ENCODE assay signal across 23 mouse cellular contexts in the genomic region with DNA sequence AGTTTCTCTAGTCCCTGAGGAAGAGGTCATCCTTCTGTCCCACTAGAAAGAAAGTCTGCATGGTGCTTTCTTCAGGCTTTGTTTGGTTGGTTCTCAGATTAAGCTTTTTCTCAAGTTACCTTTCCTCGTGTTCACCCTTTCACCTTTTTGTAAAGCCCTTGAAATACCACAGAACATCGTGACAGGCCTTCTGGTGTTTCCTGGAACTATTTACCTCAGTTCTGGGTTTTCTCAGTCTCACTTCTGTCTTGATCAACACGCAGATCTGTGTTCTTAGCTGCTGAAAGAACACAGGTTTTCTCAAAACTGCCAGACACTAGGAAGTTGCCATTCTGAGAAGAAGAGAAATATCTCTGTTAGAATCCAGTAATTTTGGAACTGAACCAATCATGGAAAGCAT.
DNase-seq lines count a peak whose midpoint lies in the region; ATAC-seq and TF ChIP-seq lines count a peak whose summit lies in the region.
"Had no signal": no experiment of that assay in that cellular context is flagged by ENCODE, and none has a peak within 500 bp of the region (broad histone marks: within the 10 kb centered on the region; RNA-seq: fewer than 3 reads in every experiment).

No protein-coding gene starts in this region.

- H3K4me2 ChIP-seq in hindbrain, postnatal 0 days (ENCODE audit: low read depth, low read length) = no peak overlapping the region
- H3K4me2 ChIP-seq: forebrain, embryonic 15.5 days; heart, embryonic 13.5 days; hindbrain, embryonic 12.5 days had no signal

- no peak overlapping the region for H3K4me3 ChIP-seq in hindbrain, postnatal 0 days (ENCODE audit: low read length)
- H3K4me3 ChIP-seq: erythroblast, embryonic 14.5 days; forebrain, embryonic 10.5 days; forebrain, embryonic 15.5 days; heart, embryonic 13.5 days; hindbrain, embryonic 12.5 days had no signal

- no peaks in the 10 kb centered on the region for H3K9me3 ChIP-seq in hindbrain, postnatal 0 days (ENCODE audit: low read length)
- H3K9me3 ChIP-seq: forebrain, embryonic 10.5 days; forebrain, embryonic 15.5 days; heart, embryonic 13.5 days; hindbrain, embryonic 12.5 days had no signal

- DNase-seq in lung, postnatal 36 days = peak; percentile 32
- no peak for DNase-seq in lung, postnatal 14 days
- peak; percentile 35 for DNase-seq in T-cell, adult 2 months (ENCODE audit: low spot score)
- peak; percentile 22 for DNase-seq in splenic B cell, adult 2 months (ENCODE audit: low read depth, low spot score)
- DNase-seq in hindbrain, postnatal 0 days (ENCODE audit: low spot score) = no peak
- no peak for DNase-seq in urinary bladder, postnatal 14 days (ENCODE audit: low spot score)
- no peak for DNase-seq in cerebellum, adult 11 months
- DNase-seq: adrenal gland, adult 8-10 months; cerebellum, adult 11-12 months; cerebellum, adult 9-10 months; cerebellum, postnatal 25 days; gastrocnemius, postnatal 25 days; heart, postnatal 36 days; kidney, adult 2 months had no signal

- peak; percentile 78 for ATAC-seq in inflammation-experienced regulatory T-cells, adult 6 months
- no peak for ATAC-seq in hindbrain, postnatal 0 days
- ATAC-seq: forebrain, embryonic 15.5 days; hindbrain, embryonic 16.5 days; intestine, embryonic 16.5 days; Patski had no signal

- H3K4me1 ChIP-seq in hindbrain, postnatal 0 days (ENCODE audit: insufficient read depth, low read length) = no peaks in the 10 kb centered on the region
- H3K4me1 ChIP-seq: forebrain, embryonic 10.5 days; forebrain, embryonic 15.5 days; hindbrain, embryonic 12.5 days had no signal

- 77% methylated on average over 3 of the region's 3 CpGs for WGBS in hindbrain, postnatal 0 days

- TF ChIP-seq CTCF in hindbrain, postnatal 0 days (IDR thresholded peaks at IDR 0.05; ENCODE audit: low read depth) = no peak

- H3K27me3 ChIP-seq in splenic B cell, adult 2 months (ENCODE audit: control insufficient read depth, insufficient read depth, low read length, poor library complexity, severe bottlenecking) = no peaks in the 10 kb centered on the region
- no peaks in the 10 kb centered on the region for H3K27me3 ChIP-seq in hindbrain, postnatal 0 days (ENCODE audit: insufficient read depth, low read length)
- H3K27me3 ChIP-seq: forebrain, embryonic 15.5 days; heart, embryonic 13.5 days; hindbrain, embryonic 12.5 days; Patski had no signal

- no peaks in the 10 kb centered on the region for H3K36me3 ChIP-seq in splenic B cell, adult 2 months (ENCODE audit: control insufficient read depth, insufficient read depth, low read length, poor library complexity, severe bottlenecking)
- no peaks in the 10 kb centered on the region for H3K36me3 ChIP-seq in hindbrain, postnatal 0 days (ENCODE audit: insufficient read depth, low read length)
- H3K36me3 ChIP-seq: forebrain, embryonic 10.5 days; forebrain, embryonic 15.5 days; heart, embryonic 13.5 days; hindbrain, embryonic 12.5 days had no signal

- H3K9ac ChIP-seq in hindbrain, postnatal 0 days (replicated peaks; ENCODE audit: low read length) = no peak overlapping the region
- H3K9ac ChIP-seq: forebrain, embryonic 15.5 days; heart, embryonic 13.5 days; hindbrain, embryonic 12.5 days had no signal

- no peak overlapping the region for H3K27ac ChIP-seq in hindbrain, postnatal 0 days
- H3K27ac ChIP-seq: forebrain, embryonic 10.5 days; forebrain, embryonic 15.5 days; heart, embryonic 13.5 days; hindbrain, embryonic 12.5 days had no signal

Comparison
In these comparisons a context has a peak if more than half of its experiments do, and no peak if none do; other contexts are left out.
1. DNase-seq: peak in lung, postnatal 36 days (single experiment), T-cell, adult 2 months (single experiment) and splenic B cell, adult 2 months (single experiment); none in lung, postnatal 14 days (single experiment), hindbrain, postnatal 0 days (single experiment), urinary bladder, postnatal 14 days (single experiment) and cerebellum, adult 11 months (single experiment).